In the genomic region with DNA sequence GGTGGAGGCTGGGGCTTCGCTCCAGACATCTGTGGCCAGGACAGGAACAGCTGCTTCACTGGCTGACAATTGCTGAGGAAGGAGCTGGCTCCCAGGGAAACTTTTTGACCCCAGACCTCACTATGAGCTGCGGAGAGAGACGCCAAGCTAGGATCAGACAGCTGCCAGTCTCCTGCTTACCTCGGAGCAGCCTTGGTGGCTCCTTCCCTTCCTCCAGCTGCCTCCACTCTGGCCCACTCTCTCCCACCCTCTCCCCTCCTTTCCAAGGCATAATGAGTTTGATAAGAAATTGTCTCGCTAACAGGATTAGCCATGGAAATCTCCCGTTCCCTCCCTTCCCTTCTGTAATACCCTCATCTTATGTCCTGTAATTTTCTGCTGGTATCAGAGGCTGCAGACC, we compare ENCODE assay signal across 20 mouse cellular contexts.
DNase-seq lines count a peak whose midpoint lies in the region; ATAC-seq and TF ChIP-seq lines count a peak whose summit lies in the region.
"Had no signal": no experiment of that assay in that cellular context is flagged by ENCODE, and none has a peak within 500 bp of the region (broad histone marks: within the 10 kb centered on the region; RNA-seq: fewer than 3 reads in every experiment).

No protein-coding gene starts in this region.

- no peak for TF ChIP-seq CTCF in lung, embryonic 14.5 days (IDR thresholded peaks at IDR 0.05; ENCODE audit: low read depth)

- no peaks in the 10 kb centered on the region; the same call in 1 of the 2 replicates for H3K9me3 ChIP-seq in forebrain, embryonic 12.5 days
- H3K9me3 ChIP-seq in forebrain, embryonic 16.5 days (ENCODE audit: control insufficient read depth, low read length) = no peaks in the 10 kb centered on the region
- H3K9me3 ChIP-seq in lung, embryonic 14.5 days (ENCODE audit: low read depth, low read length) = no peaks in the 10 kb centered on the region
- H3K9me3 ChIP-seq in midbrain, embryonic 12.5 days = 0 out of 2 replicates have a peak, but pooled peaks cover 6% of the 10 kb centered on the region
- H3K9me3 ChIP-seq: embryonic facial prominence, embryonic 13.5 days; heart, embryonic 10.5 days; hindbrain, embryonic 15.5 days; kidney, embryonic 15.5 days had no signal

- WGBS in forebrain, embryonic 12.5 days = 24% methylated on average over 6 of the region's 6 CpGs
- 24% methylated on average over 6 of the region's 6 CpGs for WGBS in forebrain, embryonic 16.5 days
- WGBS in lung, embryonic 14.5 days = 25% methylated on average over 6 of the region's 6 CpGs
- 16% methylated on average over 6 of the region's 6 CpGs for whole genome bisulfite sequencing in midbrain, embryonic 12.5 days

- H3K4me2 ChIP-seq in forebrain, embryonic 12.5 days = no peak overlapping the region
- H3K4me2 ChIP-seq in forebrain, embryonic 16.5 days (ENCODE audit: low read length) = no peak overlapping the region
- no peak overlapping the region for H3K4me2 ChIP-seq in lung, embryonic 14.5 days
- H3K4me2 ChIP-seq in midbrain, embryonic 12.5 days (replicated peaks) = no peak overlapping the region
- H3K4me2 ChIP-seq: embryonic facial prominence, embryonic 13.5 days; hindbrain, embryonic 15.5 days; kidney, embryonic 15.5 days had no signal

- H3K36me3 ChIP-seq in forebrain, embryonic 12.5 days (replicated peaks) = no peaks in the 10 kb centered on the region
- no peaks in the 10 kb centered on the region for H3K36me3 ChIP-seq in forebrain, embryonic 16.5 days (ENCODE audit: control insufficient read depth, insufficient read depth)
- no peaks in the 10 kb centered on the region for H3K36me3 ChIP-seq in lung, embryonic 14.5 days (ENCODE audit: insufficient read depth)
- H3K36me3 ChIP-seq in midbrain, embryonic 12.5 days = no peaks in the 10 kb centered on the region
- H3K36me3 ChIP-seq: embryonic facial prominence, embryonic 13.5 days; heart, embryonic 10.5 days; hindbrain, embryonic 15.5 days; kidney, embryonic 15.5 days had no signal

- no peak overlapping the region for H3K4me3 ChIP-seq in forebrain, embryonic 12.5 days (replicated peaks)
- no peak overlapping the region for H3K4me3 ChIP-seq in forebrain, embryonic 16.5 days (replicated peaks; ENCODE audit: low read length)
- H3K4me3 ChIP-seq in lung, embryonic 14.5 days (ENCODE audit: low read depth, low read length) = no peak overlapping the region
- H3K4me3 ChIP-seq in midbrain, embryonic 12.5 days = no peak overlapping the region
- H3K4me3 ChIP-seq: embryonic facial prominence, embryonic 13.5 days; heart, embryonic 10.5 days; hindbrain, embryonic 15.5 days; kidney, embryonic 15.5 days had no signal

- ATAC-seq in forebrain, embryonic 12.5 days (ENCODE audit: low FRiP score) = no peak
- ATAC-seq in forebrain, embryonic 16.5 days = no peak
- ATAC-seq in lung, embryonic 14.5 days (ENCODE audit: insufficient read depth) = no peak
- ATAC-seq in midbrain, embryonic 12.5 days (ENCODE audit: low FRiP score, low read depth) = peak; percentile 74
- ATAC-seq: CD4-positive, CD25-positive, alpha-beta regulatory T cell, adult 4 months; intestine, embryonic 16.5 days; Patski had no signal

- peaks cover 38% of the 10 kb centered on the region for H3K4me1 ChIP-seq in forebrain, embryonic 12.5 days
- peaks cover 13% of the 10 kb centered on the region for H3K4me1 ChIP-seq in forebrain, embryonic 16.5 days (replicated peaks; ENCODE audit: control insufficient read depth, insufficient read depth, low read length)
- no peaks in the 10 kb centered on the region for H3K4me1 ChIP-seq in lung, embryonic 14.5 days (ENCODE audit: insufficient read depth)
- H3K4me1 ChIP-seq in midbrain, embryonic 12.5 days = peaks cover 26% of the 10 kb centered on the region
- H3K4me1 ChIP-seq: kidney, embryonic 15.5 days had no signal

- H3K9ac ChIP-seq in forebrain, embryonic 12.5 days = no peak overlapping the region
- H3K9ac ChIP-seq in forebrain, embryonic 16.5 days (replicated peaks; ENCODE audit: low read depth, low read length) = no peak overlapping the region
- no peak overlapping the region for H3K9ac ChIP-seq in lung, embryonic 14.5 days
- no peak overlapping the region for H3K9ac ChIP-seq in midbrain, embryonic 12.5 days (replicated peaks)
- H3K9ac ChIP-seq: embryonic facial prominence, embryonic 13.5 days; hindbrain, embryonic 15.5 days; kidney, embryonic 15.5 days had no signal

- H3K27me3 ChIP-seq in forebrain, embryonic 12.5 days = no peaks in the 10 kb centered on the region
- H3K27me3 ChIP-seq in forebrain, embryonic 16.5 days (replicated peaks; ENCODE audit: control insufficient read depth, insufficient read depth, low read length) = no peaks in the 10 kb centered on the region
- no peaks in the 10 kb centered on the region for H3K27me3 ChIP-seq in lung, embryonic 14.5 days (ENCODE audit: insufficient read depth, low read length)
- H3K27me3 ChIP-seq in midbrain, embryonic 12.5 days = peaks cover 26% of the 10 kb centered on the region
- H3K27me3 ChIP-seq: embryonic facial prominence, embryonic 13.5 days; hindbrain, embryonic 15.5 days; kidney, embryonic 15.5 days had no signal

- peak; percentile 2 for DNase-seq in lung, embryonic 14.5 days
- DNase-seq in lung, postnatal 36 days = no peak
- peak; percentile 63 for DNase-seq in retina, embryonic 14.5 days (ENCODE audit: low spot score)
- no peak for DNase-seq in kidney, postnatal 4 days
- no peak for DNase-seq in gastrocnemius, adult 18-20 months (ENCODE audit: low spot score)
- DNase-seq: adrenal gland, postnatal 10 days; cerebellum, adult 11 months; cerebellum, postnatal 10 days; liver; thymus, postnatal 25 days had no signal

- 0 out of 2 replicates have a peak overlapping the region, but pooled peaks have one; percentile 6 for H3K27ac ChIP-seq in forebrain, embryonic 12.5 days
- H3K27ac ChIP-seq in forebrain, embryonic 16.5 days (ENCODE audit: low read length) = no peak overlapping the region
- no peak overlapping the region for H3K27ac ChIP-seq in lung, embryonic 14.5 days (ENCODE audit: low read depth)
- peak overlapping the region; percentile 70 for H3K27ac ChIP-seq in midbrain, embryonic 12.5 days (replicated peaks)
- H3K27ac ChIP-seq: embryonic facial prominence, embryonic 13.5 days; heart, embryonic 10.5 days; hindbrain, embryonic 15.5 days; kidney, embryonic 15.5 days had no signal

Comparison
In these comparisons a context has a peak if more than half of its experiments do, and no peak if none do; other contexts are left out.
1. H3K27ac ChIP-seq: peak in forebrain, embryonic 12.5 days (single experiment) and midbrain, embryonic 12.5 days (single experiment); none in forebrain, embryonic 16.5 days (single experiment) and lung, embryonic 14.5 days (single experiment).
2. DNase-seq: peak in lung, embryonic 14.5 days (single experiment) and retina, embryonic 14.5 days (single experiment); none in lung, postnatal 36 days (single experiment), kidney, postnatal 4 days (0 of 2) and gastrocnemius, adult 18-20 months (single experiment).